Mouse (Mus musculus) heart, embryonic 10.5 days (tissue): ENCODE measurements around the gene Pitpnc1. TPM values are rescaled to one million over a fixed set of nuclear protein-coding genes. Genes with fewer than 3 reads are reported as not detected.

Experiments used
- DNase-seq: peaks from one replicate; pipeline ENCODE4 v3.0.0-alpha.2; 2017; ENCODE audit warnings: low spot score
- H3K27ac ChIP-seq: fragments of 300-500 bp; sonication (generic); 2 replicates; pipeline ENCODE4 v1.5.1; 2016; ENCODE audit warnings: mild to moderate bottlenecking
- H3K27me3 ChIP-seq: fragments of 300-500 bp; sonication (generic); 2 replicates; pipeline ENCODE4 v1.6.1; 2016; ENCODE audit warnings: mild to moderate bottlenecking; ENCODE audit not compliant: poor library complexity, insufficient read depth, severe bottlenecking
- H3K36me3 ChIP-seq: fragments of 300-500 bp; sonication (generic); 2 replicates; pipeline ENCODE4 v1.6.1; 2016; ENCODE audit warnings: mild to moderate bottlenecking, moderate library complexity
- H3K4me1 ChIP-seq: fragments of 300-500 bp; sonication (generic); 2 replicates; pipeline ENCODE4 v1.6.1; 2016; ENCODE audit warnings: mild to moderate bottlenecking
- H3K4me3 ChIP-seq: fragments of 300-500 bp; sonication (generic); 2 replicates; pipeline ENCODE4 v1.5.1; 2016; ENCODE audit warnings: mild to moderate bottlenecking, moderate library complexity
- H3K9me3 ChIP-seq: fragments of 300-500 bp; sonication (generic); 2 replicates; pipeline ENCODE4 v1.6.1; 2016; ENCODE audit warnings: mild to moderate bottlenecking, moderate library complexity
- WGBS: fragments of 180-500 bp; shearing (Covaris S2); methylation state at CpG from one replicate; pipeline ENCODE4 v1.1.7; 2016; 5-methylcytosine and 5-hydroxymethylcytosine counted together
- polyA plus RNA-seq: library from polyadenylated mRNA; unstranded; fragments of >200 nt; fragmentation: Nextera tagmentation; extraction: Ambion mirVana; gene quantifications from 2 replicates; pipeline ENCODE4 v1.2.1, GENCODE M21; 2016

The Pitpnc1 gene
- polyA plus RNA-seq, 1 experiment from 2014 or later, result 11.6 TPM

- no peak for DNase-seq
- Histone ChIP-seq H3K4me1 (peaks cover 20% of the 10 kb centered on the region), H3K27me3 (no peaks in the 10 kb centered on the region), H3K27ac (no peak overlapping the region), H3K4me3 (no peak overlapping the region), H3K36me3 (no peaks in the 10 kb centered on the region), H3K9me3 (no peaks in the 10 kb centered on the region)
- 76% methylated on average over 7 of the region's 7 CpGs for whole genome bisulfite sequencing
Observed at GRCm38 (mm10) chr11:107419925-107420324, 50.6 kb downstream of the Pitpnc1 start.

GRCm38 (mm10) chr11:107417041-107417583 lies 53.4 kb downstream of the Pitpnc1 start:
- H3K27me3 ChIP-seq, result no peaks in the 10 kb centered on the region
- no peak for DNase-seq
- H3K4me1 ChIP-seq, result peaks cover 29% of the 10 kb centered on the region
- H3K9me3 ChIP-seq, result no peaks in the 10 kb centered on the region
- peak overlapping the region; percentile 53; the same call in 1 of the 2 replicates for H3K27ac ChIP-seq
- no peaks in the 10 kb centered on the region for H3K36me3 ChIP-seq
- 0 out of 2 replicates have a peak overlapping the region, but pooled peaks have one; percentile 9 for H3K4me3 ChIP-seq
- 51% methylated on average over 14 of the region's 14 CpGs for WGBS

- H3K27ac ChIP-seq, result peak overlapping the region; percentile 52; the same call in 1 of the 2 replicates
- H3K4me1 ChIP-seq, result peaks cover 27% of the 10 kb centered on the region
- H3K36me3 ChIP-seq, result no peaks in the 10 kb centered on the region
- H3K27me3 ChIP-seq, result no peaks in the 10 kb centered on the region
- no peak overlapping the region for H3K4me3 ChIP-seq
- DNase-seq, result no peak
- no peaks in the 10 kb centered on the region for H3K9me3 ChIP-seq
- 53% methylated on average over 4 of the region's 4 CpGs for WGBS
Observed at GRCm38 (mm10) chr11:107416561-107416926, 54.0 kb downstream of the Pitpnc1 start.

- H3K4me3 ChIP-seq, result no peak overlapping the region
- no peak for DNase-seq
- peaks cover 27% of the 10 kb centered on the region for H3K4me1 ChIP-seq
- H3K27ac ChIP-seq, result peak overlapping the region; percentile 52; the same call in 1 of the 2 replicates
- WGBS, result 72% methylated on average over 10 of the region's 10 CpGs
- no peaks in the 10 kb centered on the region for H3K36me3 ChIP-seq
- H3K9me3 ChIP-seq, result no peaks in the 10 kb centered on the region
- H3K27me3 ChIP-seq, result no peaks in the 10 kb centered on the region
Observed at GRCm38 (mm10) chr11:107415901-107416560, 54.5 kb downstream of the Pitpnc1 start.

GRCm38 (mm10) chr11:107414996-107415747 lies 55.3 kb downstream of the Pitpnc1 start:
- Histone ChIP-seq H3K4me1 (peaks cover 27% of the 10 kb centered on the region), H3K4me3 (no peak overlapping the region), H3K36me3 (no peaks in the 10 kb centered on the region), H3K27ac (peak overlapping the region; percentile 29; the same call in 1 of the 2 replicates), H3K27me3 (no peaks in the 10 kb centered on the region), H3K9me3 (no peaks in the 10 kb centered on the region)
- WGBS, result 58% methylated on average over 11 of the region's 11 CpGs
- DNase-seq, result no peak

GRCm38 (mm10) chr11:107413251-107413655 lies 57.2 kb downstream of the Pitpnc1 start:
- H3K4me3 ChIP-seq, result peak overlapping the region; percentile 54
- no peak for DNase-seq
- H3K4me1 ChIP-seq, result peaks cover 31% of the 10 kb centered on the region
- no peaks in the 10 kb centered on the region for H3K27me3 ChIP-seq
- 2% methylated on average over 14 of the region's 14 CpGs for WGBS
- H3K27ac ChIP-seq, result peak overlapping the region; percentile 74
- H3K9me3 ChIP-seq, result no peaks in the 10 kb centered on the region
- H3K36me3 ChIP-seq, result no peaks in the 10 kb centered on the region

GRCm38 (mm10) chr11:107412128-107412527 lies 58.4 kb downstream of the Pitpnc1 start:
- Histone ChIP-seq H3K4me1 (peaks cover 29% of the 10 kb centered on the region), H3K9me3 (no peaks in the 10 kb centered on the region), H3K27me3 (no peaks in the 10 kb centered on the region), H3K27ac (no peak overlapping the region), H3K4me3 (no peak overlapping the region), H3K36me3 (no peaks in the 10 kb centered on the region)
- DNase-seq, result no peak
- WGBS, result 86% methylated on average over 4 of the region's 4 CpGs

GRCm38 (mm10) chr11:107411576-107411975 lies 58.9 kb downstream of the Pitpnc1 start:
- Histone ChIP-seq H3K4me3 (no peak overlapping the region), H3K36me3 (no peaks in the 10 kb centered on the region), H3K9me3 (no peaks in the 10 kb centered on the region), H3K27ac (no peak overlapping the region), H3K4me1 (peaks cover 24% of the 10 kb centered on the region), H3K27me3 (no peaks in the 10 kb centered on the region)
- WGBS, result 84% methylated on average over 9 of the region's 9 CpGs
- no peak for DNase-seq

GRCm38 (mm10) chr11:107410804-107411203 lies 59.7 kb downstream of the Pitpnc1 start:
- Histone ChIP-seq H3K9me3 (no peaks in the 10 kb centered on the region), H3K4me3 (no peak overlapping the region), H3K36me3 (no peaks in the 10 kb centered on the region), H3K27me3 (no peaks in the 10 kb centered on the region), H3K27ac (no peak overlapping the region), H3K4me1 (peaks cover 19% of the 10 kb centered on the region)
- 87% methylated on average over 7 of the region's 7 CpGs for WGBS
- no peak for DNase-seq

GRCm38 (mm10) chr11:107410090-107410732 lies 60.3 kb downstream of the Pitpnc1 start:
- no peak for DNase-seq
- no peak overlapping the region for H3K27ac ChIP-seq
- H3K36me3 ChIP-seq, result no peaks in the 10 kb centered on the region
- H3K9me3 ChIP-seq, result no peaks in the 10 kb centered on the region
- H3K4me1 ChIP-seq, result peaks cover 16% of the 10 kb centered on the region
- 74% methylated on average over 5 of the region's 5 CpGs for WGBS
- no peaks in the 10 kb centered on the region for H3K27me3 ChIP-seq
- H3K4me3 ChIP-seq, result no peak overlapping the region

- no peak for DNase-seq
- Histone ChIP-seq H3K27ac (no peak overlapping the region), H3K4me3 (no peak overlapping the region), H3K27me3 (no peaks in the 10 kb centered on the region), H3K36me3 (no peaks in the 10 kb centered on the region), H3K9me3 (no peaks in the 10 kb centered on the region), H3K4me1 (peaks cover 10% of the 10 kb centered on the region)
- 86% methylated on average over 7 of the region's 7 CpGs for WGBS
Observed at GRCm38 (mm10) chr11:107408886-107409285, 61.6 kb downstream of the Pitpnc1 start.

GRCm38 (mm10) chr11:107407698-107408097 lies 62.8 kb downstream of the Pitpnc1 start:
- Histone ChIP-seq H3K4me1 (peaks cover 4% of the 10 kb centered on the region; the same call in 1 of the 2 replicates), H3K27ac (no peak overlapping the region), H3K36me3 (no peaks in the 10 kb centered on the region), H3K4me3 (no peak overlapping the region), H3K9me3 (no peaks in the 10 kb centered on the region), H3K27me3 (no peaks in the 10 kb centered on the region)
- 76% methylated on average over 9 of the region's 9 CpGs for WGBS
- DNase-seq, result no peak
